Mouse (Mus musculus) regulatory T cell (primary cell): ENCODE data around the gene Tprn.

Source experiments
- in situ Hi-C: fragments of 300-600 bp; cut with MboI, MseI; formaldehyde crosslinking; loops from one replicate; pipeline ENCODE4 v1.15.1; 2025; ENCODE audit warnings: high pct_unique_total_duplicates

The Tprn gene

GRCm38 (mm10) chr2:25264851-25265250 lies 2.4 kb downstream of the Tprn start:
- in situ Hi-C loops, result no loop called here

- in situ Hi-C loops, result no loop called here
Observed at GRCm38 (mm10) chr2:25265897-25266656, 3.7 kb downstream of the Tprn start.

- in situ Hi-C loops, result no loop called here
Observed at GRCm38 (mm10) chr2:25266720-25267119, 4.3 kb downstream of the Tprn start.

- in situ Hi-C loops, result no loop called here
Observed at GRCm38 (mm10) chr2:25267241-25267640, 4.8 kb downstream of the Tprn start.

GRCm38 (mm10) chr2:25267746-25268309 lies 5.4 kb downstream of the Tprn start:
- in situ Hi-C loops, result no loop called here

GRCm38 (mm10) chr2:25271827-25272511 lies 9.6 kb downstream of the Tprn start, which contains the start of the genes Ssna1 and Anapc2:
Gene Ssna1, minus strand, starts transcription at chr2:25272438.
Gene Anapc2, plus strand, starts transcription at chr2:25272478.
- in situ Hi-C loops, result no loop called here

- in situ Hi-C loops, result no loop called here
Observed at GRCm38 (mm10) chr2:25272515-25272914, 10.1 kb downstream of the Tprn start.

GRCm38 (mm10) chr2:25273010-25273409 lies 10.6 kb downstream of the Tprn start:
- in situ Hi-C loops, result no loop called here

GRCm38 (mm10) chr2:25278928-25279882 lies 16.8 kb downstream of the Tprn start:
- in situ Hi-C loops, result no loop called here

- in situ Hi-C loops, result no loop called here
Observed at GRCm38 (mm10) chr2:25285551-25285950, 23.1 kb downstream of the Tprn start.

- in situ Hi-C loops, result no loop called here
Observed at GRCm38 (mm10) chr2:25286314-25286713, 23.9 kb downstream of the Tprn start.

- in situ Hi-C loops, result no loop called here
Observed at GRCm38 (mm10) chr2:25286837-25287636, 24.6 kb downstream of the Tprn start.

- in situ Hi-C loops, result no loop called here
Observed at GRCm38 (mm10) chr2:25287927-25288649, 25.7 kb downstream of the Tprn start, which contains the start of gene Tmem210. Gene Tmem210, plus strand, starts transcription at chr2:25288145.

- in situ Hi-C loops, result no loop called here
Observed at GRCm38 (mm10) chr2:25288734-25289345, 26.4 kb downstream of the Tprn start.

GRCm38 (mm10) chr2:25289651-25290050 lies 27.2 kb downstream of the Tprn start, which contains the start of gene Lrrc26:
Gene Lrrc26, plus strand, starts transcription at chr2:25289915.
- in situ Hi-C loops, result no loop called here

- in situ Hi-C loops, result no loop called here
Observed at GRCm38 (mm10) chr2:25290101-25290815, 27.8 kb downstream of the Tprn start.

GRCm38 (mm10) chr2:25290816-25291130 lies 28.4 kb downstream of the Tprn start:
- in situ Hi-C loops, result no loop called here

- in situ Hi-C loops, result no loop called here
Observed at GRCm38 (mm10) chr2:25291184-25292053, 29.0 kb downstream of the Tprn start.
